Mouse (Mus musculus) hindbrain, embryonic 16.5 days (tissue): ENCODE results near the gene Dpf3. TPM values are rescaled to one million over a fixed set of nuclear protein-coding genes. Genes with fewer than 3 reads are reported as not detected.
A peak's percentile ranks its signal among the peaks of the same experiment; 100 is the strongest.

Experiments
- ATAC-seq: fragments of 200-750 bp; cut with Nextera tagmentation; 2 replicates; pipeline ENCODE4 v1.8.0; 2017; ENCODE audit warnings: moderate TSS enrichment, moderate library complexity
- H3K27ac ChIP-seq: fragments of 300-500 bp; sonication (generic); 2 replicates; pipeline ENCODE4 v1.5.1; 2014; ENCODE audit warnings: low read depth, mild to moderate bottlenecking, control low read depth, low read length, moderate library complexity
- H3K27me3 ChIP-seq: fragments of 300-500 bp; sonication (generic); replicated peaks from 2 replicates; pipeline ENCODE4 v1.6.1; 2014; ENCODE audit warnings: low read length; ENCODE audit not compliant: control insufficient read depth, insufficient read depth
- H3K36me3 ChIP-seq: fragments of 300-500 bp; sonication (generic); 2 replicates; pipeline ENCODE4 v1.6.1; 2014; ENCODE audit warnings: mild to moderate bottlenecking, low read length, moderate library complexity, mixed read lengths; ENCODE audit not compliant: control insufficient read depth, insufficient read depth
- H3K4me1 ChIP-seq: fragments of 300-500 bp; sonication (generic); 2 replicates; pipeline ENCODE4 v1.6.1; 2014; ENCODE audit warnings: low read depth, low read length; ENCODE audit not compliant: control insufficient read depth, insufficient read depth
- H3K4me2 ChIP-seq: fragments of 300-500 bp; sonication (generic); 2 replicates; pipeline ENCODE4 v1.6.1; 2014; ENCODE audit warnings: mild to moderate bottlenecking, low read length, control low read depth, moderate library complexity
- H3K4me3 ChIP-seq: fragments of 300-500 bp; sonication (generic); 2 replicates; pipeline ENCODE4 v1.5.1; 2014; ENCODE audit warnings: mild to moderate bottlenecking, low read length, control low read depth, moderate library complexity
- H3K9ac ChIP-seq: fragments of 300-500 bp; sonication (generic); 2 replicates; pipeline ENCODE4 v1.6.1; 2014; ENCODE audit warnings: low read depth, mild to moderate bottlenecking, control low read depth, low read length, moderate library complexity
- H3K9me3 ChIP-seq: fragments of 300-500 bp; sonication (generic); 2 replicates; pipeline ENCODE4 v1.6.1; 2014; ENCODE audit warnings: mild to moderate bottlenecking, low read length, moderate library complexity; ENCODE audit not compliant: control insufficient read depth
- WGBS: fragments of 180-500 bp; shearing (Covaris S2); extraction: QIAGEN DNeasy Blood & Tissue Kit; methylation state at CpG from one replicate; pipeline ENCODE4 v1.1.7; 2014; 5-methylcytosine and 5-hydroxymethylcytosine counted together
- polyA plus RNA-seq: library from polyadenylated mRNA; unstranded; fragments of >200 nt; fragmentation: Nextera tagmentation; extraction: Ambion mirVana; gene quantifications from 2 replicates; pipeline ENCODE4 v1.2.1, GENCODE M21; 2015

Gene Dpf3
- polyA plus RNA-seq, 1 experiment from 2014 or later, result 23.2 TPM

DNA sequence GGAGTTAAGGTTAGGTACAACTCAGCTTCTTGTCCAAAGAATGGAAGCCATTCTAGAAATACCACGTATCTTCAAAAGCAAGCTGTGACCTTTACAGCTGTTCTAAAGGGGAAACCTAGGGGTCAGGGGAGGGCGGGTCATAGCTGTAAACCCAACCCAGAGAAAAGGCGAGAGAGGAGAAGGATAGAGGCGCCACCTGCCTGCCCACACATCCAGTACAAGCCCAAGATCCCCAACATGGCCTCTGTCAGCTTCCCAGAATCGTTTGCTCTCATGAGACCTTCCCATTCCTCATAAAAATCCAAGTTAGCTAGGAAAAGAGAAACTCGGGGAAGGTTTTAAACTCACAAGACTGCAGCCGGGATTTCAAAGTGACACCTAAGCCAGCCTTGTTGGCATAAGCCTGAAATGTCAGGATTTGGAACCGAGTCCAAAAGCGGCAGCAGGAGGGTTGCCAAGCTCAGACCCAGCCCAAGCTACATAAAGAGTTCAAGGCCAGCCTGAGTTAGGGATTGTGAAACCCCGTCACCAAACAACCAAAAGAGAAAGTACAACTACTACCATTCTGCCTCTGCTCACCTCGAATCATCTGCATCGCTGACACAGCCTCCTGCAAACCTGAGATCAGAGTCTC lies 63.3 kb downstream of the Dpf3 start:
- no peak overlapping the region for H3K27ac ChIP-seq
- H3K9me3 ChIP-seq, result no peaks in the 10 kb centered on the region
- WGBS, result 79% methylated on average over 12 of the region's 12 CpGs
- no peak overlapping the region for H3K9ac ChIP-seq
- no peaks in the 10 kb centered on the region for H3K27me3 ChIP-seq
- no peak overlapping the region for H3K4me2 ChIP-seq
- H3K36me3 ChIP-seq, result no peaks in the 10 kb centered on the region
- H3K4me1 ChIP-seq, result peaks cover 2% of the 10 kb centered on the region; the same call in 1 of the 2 replicates
- ATAC-seq, result no peak
- no peak overlapping the region for H3K4me3 ChIP-seq

DNA sequence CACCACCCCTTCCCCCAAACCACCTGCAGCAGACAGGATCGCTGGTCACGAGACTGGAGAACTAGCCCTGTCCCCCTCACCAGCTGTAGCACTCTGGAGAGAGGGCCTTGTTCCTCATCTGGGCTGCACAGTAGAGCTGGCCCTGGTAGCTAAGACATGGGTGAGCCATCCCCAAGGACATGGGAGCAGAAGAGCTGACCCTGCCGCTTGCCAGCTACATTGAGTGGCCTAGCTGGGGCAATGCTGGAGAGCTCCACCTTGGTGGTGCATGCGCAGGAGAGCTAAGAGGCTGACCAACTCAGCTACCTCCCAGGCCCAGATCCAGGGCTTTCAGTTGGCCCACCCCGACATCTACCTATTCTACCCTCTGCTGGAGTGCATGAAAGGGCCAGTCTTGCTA lies 67.2 kb downstream of the Dpf3 start:
- no peaks in the 10 kb centered on the region for H3K27me3 ChIP-seq
- WGBS, result 89% methylated on average over 5 of the region's 5 CpGs
- H3K9me3 ChIP-seq, result no peaks in the 10 kb centered on the region
- no peak overlapping the region for H3K27ac ChIP-seq
- H3K4me1 ChIP-seq, result peaks cover 2% of the 10 kb centered on the region; the same call in 1 of the 2 replicates
- ATAC-seq, result no peak
- no peaks in the 10 kb centered on the region for H3K36me3 ChIP-seq
- H3K4me3 ChIP-seq, result no peak overlapping the region
- H3K9ac ChIP-seq, result no peak overlapping the region
- H3K4me2 ChIP-seq, result no peak overlapping the region

DNA sequence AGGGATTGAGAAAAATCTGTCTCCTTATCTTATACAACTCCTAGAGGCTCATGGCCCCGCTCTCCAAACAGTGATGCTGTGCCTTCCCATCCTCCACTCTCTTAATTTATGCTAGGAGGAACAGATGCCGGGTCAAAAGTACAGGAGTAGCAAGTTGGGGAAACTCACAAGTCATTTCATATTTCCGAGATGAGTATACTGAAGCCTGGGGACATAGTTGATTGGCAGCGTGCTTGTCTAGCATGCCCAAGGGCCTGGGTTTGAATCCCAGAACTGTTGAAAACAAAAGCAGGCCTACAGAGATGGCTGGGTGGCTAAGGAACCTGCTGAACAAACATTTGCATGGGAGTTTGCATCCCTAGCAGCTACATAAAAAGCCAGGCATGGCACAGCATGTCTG lies 72.3 kb downstream of the Dpf3 start:
- ATAC-seq, result no peak
- WGBS, result 70% methylated on average over 4 of the region's 4 CpGs
- Histone ChIP-seq H3K4me3 (no peak overlapping the region), H3K36me3 (no peaks in the 10 kb centered on the region), H3K9ac (no peak overlapping the region), H3K9me3 (no peaks in the 10 kb centered on the region), H3K27ac (no peak overlapping the region), H3K27me3 (no peaks in the 10 kb centered on the region), H3K4me2 (no peak overlapping the region), H3K4me1 (peaks cover 10% of the 10 kb centered on the region)

DNA sequence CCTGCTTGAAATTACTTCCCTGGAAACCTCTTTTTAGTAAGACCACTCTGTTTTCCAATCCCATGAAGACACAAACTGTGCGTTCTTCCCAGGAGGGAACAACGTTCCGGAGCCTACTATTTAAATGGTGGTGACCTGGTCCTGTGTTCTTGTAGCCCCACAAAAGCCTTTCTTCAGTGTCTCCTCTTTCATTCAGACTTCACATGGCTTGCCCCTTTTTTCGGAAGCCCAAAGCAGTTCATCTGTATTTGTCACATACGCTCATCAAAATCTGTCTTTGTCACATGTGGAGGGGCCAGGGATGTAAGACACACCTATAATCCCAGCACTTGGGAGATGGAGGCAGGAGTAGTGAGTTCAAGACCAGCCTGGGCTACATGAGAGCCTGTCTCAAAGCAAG lies 73.8 kb downstream of the Dpf3 start:
- Histone ChIP-seq H3K4me1 (peaks cover 10% of the 10 kb centered on the region), H3K9me3 (no peaks in the 10 kb centered on the region), H3K27ac (no peak overlapping the region), H3K27me3 (no peaks in the 10 kb centered on the region), H3K4me2 (no peak overlapping the region), H3K36me3 (no peaks in the 10 kb centered on the region), H3K9ac (no peak overlapping the region), H3K4me3 (no peak overlapping the region)
- no peak for ATAC-seq
- 77% methylated on average over 5 of the region's 5 CpGs for WGBS

DNA sequence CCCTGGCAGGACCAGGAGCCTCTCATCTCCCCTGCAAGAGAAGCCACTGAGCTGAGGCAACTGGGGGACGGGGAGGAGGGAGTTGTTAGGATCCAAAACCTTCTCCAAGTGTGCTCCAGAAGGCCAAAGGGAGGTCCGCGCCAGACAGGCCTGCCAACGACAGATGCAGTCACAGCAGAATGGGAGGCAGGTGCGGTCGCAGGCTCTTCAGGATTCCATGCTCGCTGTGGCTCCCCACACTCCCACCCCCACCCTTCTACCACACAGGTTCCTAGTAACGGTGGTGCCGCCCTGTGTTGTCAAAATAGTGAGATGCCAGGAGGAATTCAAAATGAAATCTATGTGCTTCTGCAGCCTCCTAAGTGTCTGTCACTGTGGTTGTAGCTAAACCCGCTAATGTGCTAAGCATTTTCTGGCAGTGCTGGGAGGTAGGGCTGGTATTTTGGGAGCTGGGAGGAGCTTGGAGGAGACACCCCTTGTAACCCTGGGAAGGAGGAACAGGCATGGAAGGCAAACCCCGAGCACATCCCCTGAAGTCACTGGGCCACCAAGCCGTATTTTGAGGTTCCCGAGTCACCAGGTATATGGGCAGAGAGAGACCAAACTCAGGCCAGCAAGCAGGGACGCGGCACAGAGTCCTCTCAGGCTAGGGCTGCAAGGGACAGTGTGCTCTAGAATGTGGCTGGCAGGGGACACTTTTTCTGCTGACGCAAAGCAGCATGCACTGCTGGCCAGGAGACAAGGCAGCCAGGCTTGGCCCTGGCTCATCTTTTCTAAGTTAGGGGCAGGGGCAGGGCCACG lies 75.6 kb downstream of the Dpf3 start:
- 53% methylated on average over 17 of the region's 17 CpGs for WGBS
- Histone ChIP-seq H3K27ac (peak overlapping the region; percentile 26), H3K36me3 (no peaks in the 10 kb centered on the region), H3K4me2 (peak overlapping the region; percentile 13; the same call in 1 of the 2 replicates), H3K9me3 (no peaks in the 10 kb centered on the region), H3K27me3 (no peaks in the 10 kb centered on the region), H3K4me3 (no peak overlapping the region), H3K4me1 (peaks cover 10% of the 10 kb centered on the region), H3K9ac (0 out of 2 replicates have a peak overlapping the region, but pooled peaks have one; percentile 25)
- peak; percentile 68 for ATAC-seq

DNA sequence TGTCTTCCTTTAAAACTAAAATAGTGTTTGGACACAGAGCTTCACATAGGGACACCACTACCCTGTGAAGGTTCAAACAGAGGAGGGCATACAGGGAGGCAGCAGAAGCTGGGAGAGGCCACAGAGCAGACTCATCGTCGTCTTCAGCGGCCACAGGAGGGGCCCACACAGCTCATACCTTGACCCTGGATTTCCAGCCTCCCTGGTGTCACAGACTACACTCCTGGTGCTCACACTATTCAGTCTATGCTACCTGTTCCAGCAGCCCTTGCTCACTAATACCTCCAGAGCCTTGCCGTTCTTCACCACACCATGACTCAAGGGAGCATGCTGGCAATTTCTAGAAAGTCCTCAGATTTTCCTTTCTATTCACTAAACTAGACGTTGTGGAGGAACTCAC lies 76.5 kb downstream of the Dpf3 start:
- no peak overlapping the region for H3K27ac ChIP-seq
- 71% methylated on average over 5 of the region's 5 CpGs for WGBS
- ATAC-seq, result no peak
- no peak overlapping the region for H3K4me3 ChIP-seq
- no peak overlapping the region for H3K4me2 ChIP-seq
- H3K9me3 ChIP-seq, result no peaks in the 10 kb centered on the region
- no peaks in the 10 kb centered on the region for H3K27me3 ChIP-seq
- no peaks in the 10 kb centered on the region for H3K36me3 ChIP-seq
- no peak overlapping the region for H3K9ac ChIP-seq
- H3K4me1 ChIP-seq, result peaks cover 10% of the 10 kb centered on the region

DNA sequence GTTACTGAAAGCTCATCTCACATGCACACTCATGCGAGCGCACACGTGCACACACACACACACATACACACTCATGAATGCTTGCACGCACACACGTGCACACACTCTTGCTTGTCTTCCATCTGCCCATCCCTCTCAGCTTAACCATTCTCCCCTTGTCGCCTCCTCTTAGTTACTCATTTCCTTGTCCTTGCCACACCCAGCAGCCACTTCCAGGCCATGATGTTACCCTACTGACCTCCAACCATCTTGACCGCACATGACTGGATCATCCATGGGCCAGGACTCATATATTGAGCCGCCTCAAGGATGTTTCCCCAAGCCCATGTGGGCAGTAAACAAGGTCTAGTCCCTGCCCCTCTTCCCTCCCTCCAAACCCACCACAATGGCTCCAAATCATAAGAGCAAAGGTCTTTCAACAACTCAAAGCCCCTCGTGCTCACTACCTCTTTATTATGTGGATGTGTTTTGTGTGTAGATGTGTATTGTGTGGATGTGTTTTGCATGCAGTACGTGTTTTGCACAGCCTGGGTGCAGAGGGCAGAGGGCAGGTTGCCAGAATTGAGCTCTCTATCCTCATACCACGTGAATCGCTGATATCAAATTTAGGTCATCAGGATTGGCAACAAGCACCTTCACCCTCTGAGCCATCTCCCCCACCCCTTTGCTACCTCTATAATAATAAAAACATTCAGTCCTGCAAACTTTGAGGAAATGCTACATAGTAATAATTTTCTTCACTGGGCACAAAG lies 82.0 kb downstream of the Dpf3 start:
- no peaks in the 10 kb centered on the region for H3K9me3 ChIP-seq
- WGBS, result 89% methylated on average over 12 of the region's 12 CpGs
- no peak for ATAC-seq

DNA sequence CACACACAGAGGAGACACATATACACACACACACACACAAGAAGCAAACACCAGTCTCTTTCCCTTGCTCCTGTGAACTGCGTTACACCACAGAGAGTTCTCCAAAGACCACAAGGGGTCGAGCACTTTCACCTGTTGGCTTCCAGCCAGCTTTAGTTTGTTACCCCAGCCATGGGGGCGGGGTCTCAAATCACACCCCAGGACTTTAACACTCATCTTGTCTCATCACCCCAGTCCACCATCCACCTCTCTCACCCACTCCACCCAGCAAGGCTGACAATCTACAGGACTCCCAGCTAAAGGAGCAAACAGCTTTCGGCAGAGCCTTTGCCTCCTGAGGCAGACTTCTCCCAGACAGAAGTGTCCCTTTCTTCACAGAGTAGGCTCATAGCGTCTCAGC lies 85.2 kb downstream of the Dpf3 start:
- no peak for ATAC-seq
- H3K9ac ChIP-seq, result no peak overlapping the region
- no peak overlapping the region for H3K4me3 ChIP-seq
- 79% methylated on average over 5 of the region's 5 CpGs for WGBS
- H3K4me1 ChIP-seq, result no peaks in the 10 kb centered on the region
- H3K9me3 ChIP-seq, result no peaks in the 10 kb centered on the region
- H3K27me3 ChIP-seq, result no peaks in the 10 kb centered on the region
- H3K4me2 ChIP-seq, result no peak overlapping the region
- H3K36me3 ChIP-seq, result no peaks in the 10 kb centered on the region
- no peak overlapping the region for H3K27ac ChIP-seq

More for the DNA sequence above, 82.0 kb downstream of the Dpf3 start:
- Histone ChIP-seq H3K4me1 (no peaks in the 10 kb centered on the region), H3K9ac (no peak overlapping the region), H3K27me3 (no peaks in the 10 kb centered on the region), H3K4me3 (no peak overlapping the region), H3K36me3 (no peaks in the 10 kb centered on the region), H3K4me2 (no peak overlapping the region), H3K27ac (no peak overlapping the region)

DNA sequence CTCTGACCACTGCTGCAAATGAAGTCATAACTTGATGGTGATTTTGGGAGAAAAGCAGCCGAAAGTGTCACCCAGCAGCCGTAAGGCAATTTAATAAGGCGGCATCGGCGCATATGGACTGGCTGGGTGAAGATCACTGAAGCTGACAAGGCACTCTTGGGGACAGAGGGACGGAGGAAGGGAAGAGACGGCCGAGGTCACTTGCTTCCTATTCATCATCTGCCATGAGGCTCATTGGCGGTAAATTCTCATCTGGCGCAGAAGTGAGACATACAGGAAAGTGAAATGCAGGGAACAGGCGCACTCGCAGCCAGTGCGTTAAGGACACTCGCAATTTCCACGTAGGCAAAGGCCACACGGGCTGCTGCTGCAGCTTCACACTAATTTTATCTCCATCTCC lies 95.5 kb downstream of the Dpf3 start:
- WGBS, result 69% methylated on average over 16 of the region's 16 CpGs
- no peak for ATAC-seq
- H3K27me3 ChIP-seq, result no peaks in the 10 kb centered on the region
- H3K4me1 ChIP-seq, result no peaks in the 10 kb centered on the region
- H3K4me2 ChIP-seq, result no peak overlapping the region
- no peak overlapping the region for H3K27ac ChIP-seq
- H3K4me3 ChIP-seq, result no peak overlapping the region
- H3K9me3 ChIP-seq, result no peaks in the 10 kb centered on the region
- no peaks in the 10 kb centered on the region for H3K36me3 ChIP-seq
- H3K9ac ChIP-seq, result no peak overlapping the region
